Mouse (Mus musculus) embryonic fibroblast, embryonic 13.5 days (primary cell): Measurements from ENCODE around the gene Atp6v1g2. TPM values are rescaled to one million over a fixed set of nuclear protein-coding genes. Genes with fewer than 3 reads are reported as not detected.
A peak's percentile ranks its signal among the peaks of the same experiment; 100 is the strongest.

ENCODE experiments used
- H3K27ac ChIP-seq: 2 replicates; pipeline ENCODE4 v1.5.1; 2012; ENCODE audit warnings: low read length, control low read depth, inconsistent platforms; ENCODE audit not compliant: insufficient read depth
- H3K4me1 ChIP-seq: 2 replicates; pipeline ENCODE4 v1.6.1; 2011; ENCODE audit warnings: low read length; ENCODE audit not compliant: control insufficient read depth, insufficient read depth
- H3K4me3 ChIP-seq: 2 replicates; pipeline ENCODE4 v1.5.1; 2011; ENCODE audit warnings: mild to moderate bottlenecking, control low read depth, low read length; ENCODE audit not compliant: insufficient read depth
- CTCF ChIP-seq: IDR thresholded peaks from 2 replicates; pipeline ENCODE4 v1.5.1; 2011; ENCODE audit warnings: mild to moderate bottlenecking, control low read depth, low read length, moderate library complexity, borderline replicate concordance; ENCODE audit not compliant: insufficient read depth
- POLR2A ChIP-seq: IDR thresholded peaks from 2 replicates; pipeline ENCODE4 v1.6.1; 2011; ENCODE audit warnings: low read depth, mild to moderate bottlenecking, control low read depth, low read length, moderate library complexity
- polyA plus RNA-seq: library from polyadenylated mRNA; stranded (reverse); fragments of >200 nt; gene quantifications from 2 replicates; pipeline ENCODE4 v1.2.4, GENCODE M21; 2011; ENCODE audit warnings: low read depth; ENCODE audit not compliant: missing spikeins, insufficient read length

The Atp6v1g2 gene
- polyA plus RNA-seq, 1 experiment, result 2.0 TPM

DNA sequence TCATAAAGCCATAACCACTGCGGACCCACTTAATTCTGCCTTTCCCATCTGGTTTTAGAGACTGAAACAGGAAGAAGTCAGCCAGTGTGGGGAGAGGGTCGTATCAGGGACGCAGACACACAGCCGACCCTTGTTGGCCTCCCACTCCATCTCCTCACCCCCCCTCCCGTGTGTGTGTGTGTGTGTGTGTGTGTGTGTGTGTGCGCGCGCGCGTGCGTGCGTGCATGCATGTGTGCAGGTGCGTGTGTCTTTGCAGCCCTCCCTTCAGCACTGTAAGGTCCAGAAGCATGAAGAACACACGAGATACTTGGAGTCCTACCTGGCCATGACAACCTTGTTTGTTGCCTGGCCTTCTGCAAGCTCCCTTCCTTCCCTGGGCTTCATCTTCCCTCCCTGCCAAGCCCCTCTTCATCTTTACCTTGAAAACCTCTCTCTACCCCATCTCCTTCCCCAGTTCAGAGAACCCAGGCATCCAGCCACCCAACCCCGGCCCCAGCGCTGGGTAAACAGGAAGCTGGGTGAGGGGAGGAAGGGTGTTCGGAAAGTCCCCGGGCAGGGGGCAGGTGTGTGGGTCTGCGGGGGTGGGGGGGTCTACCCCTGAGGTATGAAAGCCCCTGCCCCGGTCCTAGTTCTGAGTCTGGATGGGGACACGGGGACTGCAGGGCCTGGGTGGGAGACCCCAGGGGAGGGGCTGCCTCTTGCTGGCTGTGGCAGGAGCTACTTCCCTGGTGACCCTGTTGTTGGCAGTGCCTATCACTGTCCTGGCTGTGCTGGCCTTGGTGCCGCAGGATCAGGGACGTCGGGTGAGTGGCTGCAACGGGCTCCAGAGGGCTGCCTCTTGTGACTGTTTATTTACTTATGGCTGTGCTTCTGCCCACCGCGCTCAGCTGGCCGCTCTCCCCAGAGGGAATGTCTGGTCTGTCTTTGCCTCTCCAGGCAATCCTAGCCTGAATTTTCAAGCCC is 39.3 kb upstream of the Atp6v1g2 start, which contains the start of gene Ltb:
Ltb (plus strand) TSS at position 559 of the 963 bp plus-strand sequence.
- no peak within 1 kb of the TSS for H3K4me3 ChIP-seq
- H3K27ac ChIP-seq, result no peak within 1 kb of the TSS
- TF ChIP-seq POLR2A, result no peak
- TF ChIP-seq CTCF, result no peak
- no peaks in the 10 kb centered on the region; the same call in 1 of the 2 replicates for H3K4me1 ChIP-seq

GRCm38 (mm10) chr17:35194844-35195630 is 38.4 kb upstream of the Atp6v1g2 start:
- peak overlapping the region; percentile 26; the same call in 1 of the 2 replicates for H3K4me3 ChIP-seq
- no peak overlapping the region for H3K27ac ChIP-seq
- TF ChIP-seq CTCF (no peak), POLR2A (no peak)

GRCm38 (mm10) chr17:35195631-35196320 is 37.7 kb upstream of the Atp6v1g2 start:
- peak overlapping the region; percentile 26 for H3K4me3 ChIP-seq
- no peak overlapping the region for H3K27ac ChIP-seq

More at GRCm38 (mm10) chr17:35194844-35195630, 38.4 kb upstream of the Atp6v1g2 start:
- no peaks in the 10 kb centered on the region; the same call in 1 of the 2 replicates for H3K4me1 ChIP-seq

DNA sequence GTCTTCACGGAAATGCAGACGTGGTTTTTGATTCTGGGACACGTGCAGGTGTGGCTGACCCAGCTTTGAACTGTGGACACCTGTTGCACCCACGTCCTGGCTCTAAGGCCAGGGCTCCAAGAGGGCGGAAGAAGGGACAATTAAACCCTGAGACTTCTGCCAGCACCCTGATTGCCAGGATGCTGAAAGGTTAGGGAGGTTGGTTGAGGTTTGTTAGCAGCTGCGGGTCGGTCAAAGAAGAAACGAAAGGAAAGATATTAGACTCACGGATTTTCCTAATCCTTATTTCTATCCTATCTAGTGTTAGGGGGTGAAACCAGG is 37.2 kb upstream of the Atp6v1g2 start:
- TF ChIP-seq CTCF (no peak), POLR2A (no peak)
- H3K4me1 ChIP-seq, result no peaks in the 10 kb centered on the region; the same call in 1 of the 2 replicates

More at GRCm38 (mm10) chr17:35195631-35196320, 37.7 kb upstream of the Atp6v1g2 start:
- no peaks in the 10 kb centered on the region; the same call in 1 of the 2 replicates for H3K4me1 ChIP-seq
- TF ChIP-seq POLR2A (no peak), CTCF (peak; percentile 92)

DNA sequence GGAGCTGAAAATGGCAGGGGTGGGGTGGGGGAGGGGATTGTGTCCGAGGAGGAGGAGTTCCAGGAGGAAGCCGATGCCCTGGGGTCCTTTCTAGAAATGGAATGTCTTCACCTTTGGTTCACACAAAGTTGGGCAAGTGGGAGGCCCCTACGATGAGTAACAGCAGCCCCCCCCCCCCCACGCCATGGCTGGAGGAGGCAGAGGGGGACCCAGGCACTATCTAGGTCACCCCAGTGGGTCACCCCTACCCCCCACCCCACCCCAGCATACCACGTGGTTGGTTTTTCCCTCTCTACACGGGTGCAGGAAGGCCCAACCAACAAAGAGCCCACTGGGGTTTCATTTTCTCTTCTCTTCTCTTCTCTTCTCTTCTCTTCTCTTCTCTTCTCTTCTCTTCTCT is 36.3 kb upstream of the Atp6v1g2 start:
- H3K27ac ChIP-seq, result no peak overlapping the region
- no peaks in the 10 kb centered on the region; the same call in 1 of the 2 replicates for H3K4me1 ChIP-seq
- no peak for TF ChIP-seq CTCF
- no peak for TF ChIP-seq POLR2A
- H3K4me3 ChIP-seq, result no peak overlapping the region

More for the DNA sequence above, 37.2 kb upstream of the Atp6v1g2 start:
- H3K4me3 ChIP-seq, result no peak overlapping the region
- no peak overlapping the region for H3K27ac ChIP-seq

- no peak overlapping the region for H3K4me3 ChIP-seq
- H3K27ac ChIP-seq, result no peak overlapping the region
- H3K4me1 ChIP-seq, result no peaks in the 10 kb centered on the region; the same call in 1 of the 2 replicates
- TF ChIP-seq CTCF (no peak), POLR2A (no peak)
Measured at GRCm38 (mm10) chr17:35198029-35198428, 35.4 kb upstream of the Atp6v1g2 start.

GRCm38 (mm10) chr17:35198946-35199345 is 34.5 kb upstream of the Atp6v1g2 start:
- no peaks in the 10 kb centered on the region; the same call in 1 of the 2 replicates for H3K4me1 ChIP-seq
- H3K4me3 ChIP-seq, result no peak overlapping the region
- TF ChIP-seq CTCF, result no peak
- no peak for TF ChIP-seq POLR2A
- H3K27ac ChIP-seq, result no peak overlapping the region

- no peak overlapping the region for H3K27ac ChIP-seq
- no peak overlapping the region for H3K4me3 ChIP-seq
- H3K4me1 ChIP-seq, result no peaks in the 10 kb centered on the region; the same call in 1 of the 2 replicates
- TF ChIP-seq CTCF (no peak), POLR2A (no peak)
Measured at GRCm38 (mm10) chr17:35200398-35200797, 33.1 kb upstream of the Atp6v1g2 start.

- no peak for TF ChIP-seq CTCF
- TF ChIP-seq POLR2A, result no peak
- no peak overlapping the region for H3K4me3 ChIP-seq
- H3K4me1 ChIP-seq, result no peaks in the 10 kb centered on the region
- no peak overlapping the region for H3K27ac ChIP-seq
Measured at GRCm38 (mm10) chr17:35201128-35201527, 32.3 kb upstream of the Atp6v1g2 start.
